Mouse (Mus musculus): ENCODE measurements around the gene Cdr2l. TPM values are rescaled to one million over a fixed set of nuclear protein-coding genes. Genes with fewer than 3 reads are reported as not detected.
"Not testable (repeated sequence)": the region's sequence is repeated elsewhere in the genome, so short reads cannot be mapped to it uniquely, and the experiment has no call there.

Gene Cdr2l
- total RNA-seq, 2 experiments from 2014 or later = 0.67 TPM; not detected in 1

DNA sequence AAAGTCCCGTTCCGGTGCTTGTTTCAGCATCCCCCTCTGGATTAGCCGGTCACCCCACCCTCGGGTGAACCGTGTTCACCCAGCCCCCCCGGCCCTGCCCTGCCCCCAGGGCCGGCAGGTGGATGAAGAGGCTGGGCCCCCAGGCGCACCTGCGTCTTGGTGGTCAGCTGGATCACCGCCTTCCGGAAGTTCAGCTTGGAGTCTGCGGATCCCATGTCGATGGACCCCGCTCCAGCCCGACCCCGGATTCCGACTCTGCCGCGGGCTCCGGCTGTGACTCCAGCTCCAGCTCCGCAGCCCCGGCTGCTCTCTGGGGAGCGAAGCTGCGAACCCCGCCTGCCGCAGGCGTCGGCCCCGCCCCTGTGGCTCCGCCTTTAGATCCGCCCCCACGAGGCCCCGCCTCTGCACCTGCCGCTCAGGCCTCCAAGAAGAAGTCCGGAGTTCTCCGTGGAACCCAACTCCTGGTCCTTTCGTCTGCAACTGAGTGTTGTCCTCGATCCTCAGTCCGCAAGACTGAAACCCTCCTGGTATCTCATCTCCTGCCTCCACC, 14.2 kb upstream of the Cdr2l start, which contains the start of gene Hid1:
Hid1 (minus strand) TSS at position 362 of the 550 bp plus-strand sequence.
- peak; percentile 92 for ATAC-seq (replicated peaks; ENCODE audit: poor library complexity, severe bottlenecking)

GRCm38 (mm10) chr11:115370368-115370767, 11.3 kb upstream of the Cdr2l start:
- ATAC-seq (replicated peaks; ENCODE audit: poor library complexity, severe bottlenecking) = no peak

DNA sequence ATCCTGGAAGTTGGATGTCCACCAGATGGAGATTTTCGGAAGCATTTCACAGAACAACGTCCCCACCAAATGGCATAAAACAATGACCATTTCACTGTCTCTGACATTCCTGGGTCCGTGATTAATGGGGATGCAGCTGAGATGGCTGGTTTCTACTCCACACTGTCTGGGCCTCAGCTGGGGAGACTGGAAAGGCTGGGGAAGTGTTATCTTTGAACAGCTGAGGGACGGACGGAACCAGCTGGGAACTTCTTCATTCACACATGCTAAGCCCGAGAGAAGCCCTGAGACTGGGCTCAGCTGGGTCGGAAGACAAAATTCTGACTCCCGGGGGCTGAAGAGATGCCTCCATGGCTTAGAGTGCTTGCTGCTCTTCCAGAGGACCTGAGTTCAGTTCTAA, 10.4 kb upstream of the Cdr2l start:
- ATAC-seq (replicated peaks; ENCODE audit: poor library complexity, severe bottlenecking) = no peak

- ATAC-seq (replicated peaks; ENCODE audit: poor library complexity, severe bottlenecking) = no peak
Measured at GRCm38 (mm10) chr11:115372015-115372414, 9.7 kb upstream of the Cdr2l start.

GRCm38 (mm10) chr11:115372737-115373136, 9.0 kb upstream of the Cdr2l start:
- no peak for ATAC-seq (replicated peaks; ENCODE audit: poor library complexity, severe bottlenecking)

- peak; percentile 70 for ATAC-seq (replicated peaks; ENCODE audit: poor library complexity, severe bottlenecking)
Measured at GRCm38 (mm10) chr11:115373805-115374694, 7.7 kb upstream of the Cdr2l start.

- ATAC-seq (replicated peaks; ENCODE audit: poor library complexity, severe bottlenecking) = no peak
Measured at GRCm38 (mm10) chr11:115374695-115375425, 6.9 kb upstream of the Cdr2l start.

- peak; percentile 31 for ATAC-seq (replicated peaks; ENCODE audit: poor library complexity, severe bottlenecking)
Measured at GRCm38 (mm10) chr11:115376722-115377121, 5.0 kb upstream of the Cdr2l start.

DNA sequence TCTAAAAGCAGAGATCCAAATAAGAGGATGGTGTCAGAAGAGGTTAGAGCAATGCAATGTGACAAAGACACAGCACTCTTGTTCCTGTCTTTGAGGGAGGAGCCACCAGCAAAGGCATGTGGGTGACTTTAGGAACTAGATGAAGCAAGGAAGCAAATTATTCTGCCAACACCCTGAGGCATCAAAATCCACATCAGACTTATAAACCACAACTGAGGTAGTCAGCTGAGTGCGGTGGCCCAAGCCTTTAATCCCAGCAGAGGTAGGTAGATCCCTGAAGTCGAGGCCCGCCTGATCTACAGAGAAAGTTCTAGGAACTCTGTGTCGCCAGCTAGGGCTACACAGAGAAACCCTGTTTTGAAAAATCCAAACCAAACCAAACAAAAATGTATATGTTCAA, 4.5 kb upstream of the Cdr2l start:
- ATAC-seq (replicated peaks; ENCODE audit: poor library complexity, severe bottlenecking) = no peak

DNA sequence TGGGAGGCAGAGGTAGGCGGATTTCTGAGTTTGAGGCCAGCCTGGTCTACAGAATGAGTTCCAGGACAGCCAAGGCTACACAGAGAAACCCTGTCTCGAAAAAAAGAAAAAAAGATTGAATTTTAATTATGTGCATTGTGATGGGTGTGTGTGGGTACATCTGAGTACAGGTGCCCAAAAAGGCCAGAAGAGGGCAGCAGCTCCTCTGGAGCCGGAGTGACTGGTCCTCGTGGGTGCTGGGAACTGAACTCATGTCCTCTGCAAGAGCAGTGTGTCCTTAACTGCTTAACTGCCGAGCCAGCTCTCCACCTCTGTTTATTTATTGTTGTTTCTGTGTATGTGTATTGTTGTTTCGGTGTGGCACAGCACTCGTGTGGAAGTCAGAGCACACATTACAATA, 3.9 kb upstream of the Cdr2l start:
- ATAC-seq (replicated peaks; ENCODE audit: poor library complexity, severe bottlenecking) = no peak

DNA sequence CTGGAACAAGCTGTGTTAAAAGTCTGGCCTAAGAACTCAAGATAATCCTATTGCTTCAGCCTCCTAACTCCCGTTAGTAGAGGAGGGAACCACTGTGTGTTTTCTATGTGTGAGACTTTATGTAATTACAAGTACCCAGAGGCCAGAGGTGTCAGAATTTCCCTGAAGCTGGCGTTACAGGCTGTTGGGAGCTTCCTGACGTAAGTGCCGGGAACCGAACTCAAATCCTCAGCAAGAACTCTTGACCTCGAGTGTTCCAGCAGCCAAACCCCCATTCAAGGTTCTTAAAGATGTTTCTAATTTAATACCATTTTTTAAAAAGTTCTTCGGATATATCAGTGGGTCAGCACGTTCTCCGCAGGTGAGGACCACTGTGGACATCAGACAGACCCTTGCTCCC, 440 bp upstream of the Cdr2l start:
- no peak for ATAC-seq (replicated peaks; ENCODE audit: poor library complexity, severe bottlenecking)

- ATAC-seq (replicated peaks; ENCODE audit: poor library complexity, severe bottlenecking) = no peak
Measured at GRCm38 (mm10) chr11:115382891-115383290, 1.2 kb downstream of the Cdr2l start.

DNA sequence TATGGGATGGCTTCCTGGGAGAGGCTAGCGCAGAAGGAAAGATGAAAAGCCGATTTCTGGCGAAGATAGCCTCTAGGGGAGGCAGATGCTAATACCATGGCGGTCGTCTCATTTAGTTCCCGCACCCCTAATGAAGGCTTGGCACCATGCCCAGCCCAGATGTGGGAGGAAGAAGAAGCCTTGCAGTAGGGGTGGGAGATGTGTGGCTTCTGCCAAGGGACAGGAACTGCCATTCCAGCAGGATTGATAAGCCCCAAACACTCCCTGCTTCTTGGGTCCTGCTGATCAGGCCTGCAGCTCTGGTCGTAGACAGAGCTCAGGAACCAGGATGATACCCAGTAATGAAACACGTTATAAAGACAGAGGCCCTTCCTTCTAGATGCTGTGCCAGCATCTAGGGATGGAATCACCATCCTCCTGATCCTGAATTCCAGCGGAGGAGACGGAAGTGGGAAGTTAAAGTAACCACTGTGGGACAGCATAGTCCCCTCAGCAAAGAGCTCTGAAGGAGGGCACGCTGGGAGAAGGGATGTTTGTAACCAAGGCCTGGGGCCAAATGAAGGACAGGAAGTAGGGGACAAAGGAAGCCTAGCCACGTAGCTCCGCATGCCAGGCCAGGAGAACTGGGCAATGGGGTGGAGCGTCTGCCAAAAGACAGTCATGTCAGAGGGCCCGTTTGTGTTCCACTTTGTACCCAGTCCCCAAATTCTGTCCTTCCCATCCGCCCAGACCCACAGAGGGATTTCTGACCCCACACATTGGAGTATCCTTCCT, 2.2 kb downstream of the Cdr2l start:
- no peak for ATAC-seq (replicated peaks; ENCODE audit: poor library complexity, severe bottlenecking)

GRCm38 (mm10) chr11:115384587-115384986, 2.9 kb downstream of the Cdr2l start:
- no peak for ATAC-seq (replicated peaks; ENCODE audit: poor library complexity, severe bottlenecking)

GRCm38 (mm10) chr11:115386859-115387258, 5.1 kb downstream of the Cdr2l start:
- ATAC-seq (replicated peaks; ENCODE audit: poor library complexity, severe bottlenecking) = not testable (repeated sequence)

- ATAC-seq (replicated peaks; ENCODE audit: poor library complexity, severe bottlenecking) = no peak
Measured at GRCm38 (mm10) chr11:115391358-115391757, 9.6 kb downstream of the Cdr2l start.

- no peak for ATAC-seq (replicated peaks; ENCODE audit: poor library complexity, severe bottlenecking)
Measured at GRCm38 (mm10) chr11:115393721-115394325, 12.1 kb downstream of the Cdr2l start.

DNA sequence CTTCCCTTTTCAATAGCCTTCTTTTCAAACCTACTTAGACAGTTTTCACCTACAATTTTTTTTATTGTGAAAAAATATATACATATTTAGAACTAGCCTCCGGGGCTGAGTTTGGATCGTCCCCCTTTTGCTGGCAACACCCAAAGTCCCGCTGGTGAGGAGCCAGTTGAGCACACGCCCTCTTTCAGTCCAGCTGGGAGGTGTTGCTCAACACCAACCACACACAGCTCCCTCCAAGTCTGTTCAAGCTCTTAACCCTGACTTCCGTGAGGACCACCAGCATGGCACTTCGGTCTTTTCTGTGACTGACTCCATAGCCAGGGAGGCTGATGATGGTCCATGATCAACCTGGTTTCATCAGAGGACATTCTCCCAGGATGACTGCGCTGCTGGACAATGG, 16.4 kb downstream of the Cdr2l start:
- ATAC-seq (replicated peaks; ENCODE audit: poor library complexity, severe bottlenecking) = peak; percentile 84

GRCm38 (mm10) chr11:115400126-115400525, 18.4 kb downstream of the Cdr2l start:
- no peak for ATAC-seq (replicated peaks; ENCODE audit: poor library complexity, severe bottlenecking)
